Mouse (Mus musculus) thymus, postnatal 25 days (tissue): ENCODE measurements at regions not wholly inside any gene's neighbourhood (a gene's known extent, or its start where the extent isn't known, plus 50 kb on each side); places are given as distances from the start of the nearest gene placed in this dataset.
A peak's percentile ranks its signal among the peaks of the same experiment; 100 is the strongest.
"Not testable (repeated sequence)": the region's sequence is repeated elsewhere in the genome, so short reads cannot be mapped to it uniquely, and the experiment has no call there.

Experiments
- DNase-seq: peaks from one replicate; pipeline ENCODE4 v3.0.0; 2022

DNA sequence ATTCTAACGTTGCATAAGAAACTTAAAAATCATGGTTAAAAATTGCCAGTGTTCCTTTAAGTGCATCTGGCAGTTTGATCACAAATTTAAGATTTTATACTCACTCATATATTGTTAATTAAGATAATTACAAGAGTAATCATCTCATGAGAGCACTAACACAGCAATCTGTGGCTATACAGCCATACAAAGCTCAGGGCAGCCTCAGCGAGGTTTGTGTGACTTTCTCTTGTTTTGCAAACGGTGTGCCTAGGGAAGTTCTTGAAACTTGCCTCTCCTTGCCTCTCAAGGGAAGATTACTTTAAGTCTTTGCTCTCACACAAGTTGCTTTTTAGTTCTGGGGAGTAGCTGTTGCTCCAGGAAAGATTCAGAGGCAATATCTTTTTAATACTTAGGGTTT lies 58.1 kb upstream of the Slc1a4 start:
- DNase-seq, result no peak

DNA sequence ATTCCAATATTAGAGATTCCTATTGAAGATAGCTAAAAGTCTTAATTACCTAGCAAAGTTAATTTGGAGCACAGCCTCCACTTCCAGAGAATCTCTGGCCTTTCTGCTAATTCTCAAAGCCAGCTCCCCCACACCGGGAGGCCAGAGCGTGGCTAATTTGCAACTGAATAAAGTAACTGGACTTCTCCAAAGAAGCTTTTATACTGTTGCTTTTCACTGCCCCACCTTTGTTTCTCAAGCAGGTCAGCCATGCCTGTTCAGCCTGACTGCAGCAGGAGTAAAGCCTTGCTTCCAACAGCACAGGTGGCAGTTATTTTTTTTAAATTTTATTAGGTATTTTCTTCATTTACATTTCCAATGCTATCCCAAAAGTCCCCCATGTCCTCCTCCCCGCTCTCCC lies 60.8 kb upstream of the Slc1a4 start:
- DNase-seq, result not testable (repeated sequence)

DNA sequence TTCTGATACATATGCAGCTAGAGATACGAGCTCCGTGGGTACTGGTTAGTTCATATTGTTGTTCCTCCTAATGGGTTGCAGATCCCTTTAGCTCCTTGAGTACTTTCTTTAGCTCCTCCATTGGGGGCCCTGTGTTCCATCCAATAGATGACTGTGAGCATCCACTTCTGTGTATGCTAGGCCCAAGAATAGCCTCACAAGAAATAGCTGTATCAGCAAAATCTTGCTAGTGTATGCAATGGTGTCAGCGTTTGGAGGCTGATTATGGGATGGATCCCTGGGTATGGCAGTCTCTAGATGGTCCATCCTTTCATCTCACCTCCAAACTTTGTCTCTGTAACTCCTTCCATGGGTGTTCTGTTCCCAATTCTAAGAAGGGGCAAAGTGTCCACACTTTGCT lies 61.3 kb upstream of the Slc1a4 start:
- not testable (repeated sequence) for DNase-seq

DNA sequence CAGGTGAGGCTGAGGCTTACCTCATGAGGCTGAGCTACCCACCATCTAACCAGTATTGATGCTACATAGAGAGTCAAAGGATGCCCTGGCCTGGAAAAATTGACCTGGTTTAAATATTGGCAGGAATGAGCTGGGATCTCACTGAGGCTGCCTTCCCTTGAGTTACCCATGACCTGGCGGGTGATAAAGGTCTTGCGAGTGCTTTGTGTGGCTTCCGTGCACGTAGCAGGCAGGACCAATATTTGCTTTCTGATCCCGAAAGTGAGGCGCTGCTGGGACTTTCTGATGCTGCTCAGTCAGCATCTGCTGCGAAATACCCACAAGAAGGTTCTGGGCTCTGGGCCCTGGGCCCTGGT lies 63.3 kb upstream of the Slc1a4 start:
- DNase-seq, result no peak

DNA sequence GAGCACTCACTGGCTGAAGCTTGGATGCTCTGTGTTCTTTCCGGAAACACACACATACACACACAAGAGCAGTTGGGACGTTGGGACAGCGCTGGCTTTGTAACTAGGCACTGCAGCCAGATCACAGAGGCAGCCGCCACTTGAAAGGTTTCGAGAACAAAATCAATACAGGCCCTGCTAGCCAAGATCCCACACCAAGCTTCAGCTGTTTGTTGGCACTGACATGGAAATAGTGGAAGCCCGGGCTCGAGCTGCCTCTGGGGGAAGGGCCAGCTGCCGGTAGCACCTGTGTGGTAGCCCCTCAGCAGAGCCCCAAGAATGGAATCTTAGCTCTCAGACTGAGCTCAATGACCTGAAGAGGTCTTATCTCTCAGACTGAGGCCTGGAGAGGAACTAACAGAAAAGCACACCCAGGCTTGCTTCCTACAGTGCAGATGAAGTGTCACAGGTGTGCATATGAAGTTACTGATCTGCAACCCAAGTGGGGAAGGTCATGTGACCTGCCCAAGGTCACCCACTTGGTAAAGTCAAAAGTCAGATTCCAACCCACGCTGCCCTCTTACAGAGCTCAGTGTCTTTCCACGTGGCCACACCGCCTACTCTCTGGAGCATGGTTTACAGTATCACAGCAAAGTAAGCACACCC lies 63.8 kb upstream of the Slc1a4 start:
- no peak for DNase-seq

DNA sequence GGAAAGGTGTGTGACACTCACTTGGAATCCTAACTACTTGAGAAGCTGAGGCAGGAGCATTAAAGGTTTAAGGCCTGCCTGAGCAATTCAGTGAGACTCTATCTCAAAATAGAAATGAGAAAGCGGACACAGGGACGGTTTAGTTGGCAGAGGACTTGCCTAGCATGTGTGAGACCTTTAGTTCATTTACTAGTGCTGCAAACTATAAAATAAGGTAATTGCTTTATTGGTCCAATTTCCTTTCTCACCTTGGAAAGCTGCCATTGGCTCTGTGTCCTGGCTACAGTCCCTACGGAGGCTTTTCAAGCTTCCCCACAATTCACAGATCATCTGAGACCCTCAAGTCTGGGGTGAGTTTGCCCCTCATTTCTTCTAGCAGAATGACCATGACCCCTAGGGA lies 64.4 kb upstream of the Slc1a4 start:
- no peak for DNase-seq

DNA sequence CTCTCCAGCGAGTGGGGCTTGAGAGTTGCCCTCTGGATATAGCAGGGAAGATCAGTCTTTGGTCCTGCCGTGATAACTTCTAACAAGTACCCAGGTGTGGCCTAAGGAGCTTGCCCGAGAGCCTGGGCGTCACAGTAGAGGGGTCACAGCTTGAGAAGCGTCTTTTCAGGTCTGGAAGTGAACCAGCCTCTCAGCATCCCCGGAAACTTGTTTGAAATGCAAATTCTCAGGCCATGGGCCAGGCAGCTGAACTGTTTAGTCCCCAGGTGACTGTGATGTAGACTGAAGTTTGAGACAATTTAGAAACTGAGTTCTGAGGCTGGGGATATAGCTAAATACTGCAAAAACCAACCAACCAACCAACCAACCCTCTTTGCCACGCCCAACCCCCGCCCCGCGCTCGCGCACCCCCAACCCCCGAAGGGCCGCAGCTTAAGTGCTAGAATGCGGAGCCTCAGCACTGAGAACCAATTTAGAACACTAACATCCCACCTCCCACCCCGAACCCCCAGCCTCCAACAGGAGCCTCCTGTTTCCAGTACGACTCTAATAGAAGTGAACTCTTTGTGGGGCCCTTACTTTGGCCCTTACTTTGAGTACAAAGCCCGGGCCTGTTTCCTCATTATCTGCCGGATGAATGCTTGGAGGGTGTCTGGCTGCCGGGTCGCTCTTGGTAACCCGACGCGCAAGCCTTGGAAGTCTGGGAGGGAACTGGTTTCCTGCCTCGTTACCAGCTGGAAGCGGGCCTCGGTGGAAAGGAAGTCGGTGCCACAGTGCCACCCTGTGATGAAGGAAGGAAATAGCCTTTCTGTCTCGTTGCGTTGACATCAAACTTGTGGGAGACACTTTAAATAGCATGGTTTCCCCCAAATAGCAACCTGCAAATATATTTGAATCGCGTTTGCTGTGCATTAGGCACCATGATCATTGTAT lies 68.1 kb upstream of the Slc1a4 start:
- DNase-seq, result peak; percentile 59

DNA sequence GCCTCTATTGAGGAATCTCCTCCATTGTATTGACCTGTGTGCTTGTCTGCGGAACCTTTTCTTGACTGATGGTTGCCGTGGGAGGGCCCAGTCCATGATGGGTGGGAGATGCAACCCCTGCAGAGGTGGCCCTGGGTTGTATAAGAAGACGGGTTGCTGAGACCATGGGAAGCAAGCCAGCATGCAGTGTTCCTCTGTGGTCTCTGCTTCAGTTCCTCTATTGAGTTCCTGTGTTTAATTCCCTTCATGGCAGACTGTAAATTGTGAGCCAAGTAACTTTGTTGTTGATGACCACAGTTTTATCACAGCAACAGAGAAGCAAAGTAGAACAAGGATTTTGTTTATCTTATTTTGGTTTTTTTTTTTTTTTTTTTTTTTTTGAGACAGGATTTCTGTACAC lies 70.9 kb upstream of the Slc1a4 start:
- DNase-seq, result no peak

DNA sequence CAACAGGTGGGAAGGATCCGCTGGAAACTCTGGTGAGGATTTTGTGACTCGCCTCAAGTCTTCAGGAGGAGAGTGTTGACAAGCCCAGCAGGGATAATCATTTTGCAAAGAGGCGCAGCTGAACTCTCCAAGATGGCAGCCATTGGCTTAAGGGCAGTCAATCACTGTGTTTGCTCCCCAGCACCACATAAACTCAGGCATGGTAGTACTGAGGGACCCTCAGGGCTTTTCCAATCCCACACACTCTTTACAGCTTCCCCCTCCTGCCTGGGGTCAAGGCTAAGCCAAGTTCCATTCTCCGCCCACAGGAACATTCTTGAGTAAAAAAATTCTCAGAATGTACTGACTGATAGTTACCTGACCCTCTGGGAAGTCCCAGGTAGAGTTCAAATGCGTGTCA lies 72.0 kb upstream of the Slc1a4 start:
- no peak for DNase-seq

DNA sequence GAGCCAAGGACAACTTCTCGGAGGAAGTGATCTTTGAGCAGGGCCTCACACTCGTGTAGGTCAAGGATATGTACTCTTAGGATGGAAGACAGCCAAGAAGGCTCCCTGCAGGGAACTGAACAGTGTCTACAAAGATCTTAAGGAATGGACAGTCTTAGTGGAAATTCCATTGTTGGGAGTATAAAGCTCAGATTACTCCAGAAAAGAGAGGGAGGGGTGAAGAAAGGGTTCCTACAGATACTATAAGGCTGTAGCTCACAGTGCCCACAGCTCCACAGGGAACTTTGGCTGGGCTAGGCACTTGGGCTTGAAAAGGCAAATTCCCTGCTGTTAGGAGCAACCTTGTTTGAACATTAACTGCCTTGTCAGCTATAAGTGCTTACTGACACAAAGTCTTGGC lies 85.6 kb upstream of the Slc1a4 start:
- DNase-seq, result no peak

DNA sequence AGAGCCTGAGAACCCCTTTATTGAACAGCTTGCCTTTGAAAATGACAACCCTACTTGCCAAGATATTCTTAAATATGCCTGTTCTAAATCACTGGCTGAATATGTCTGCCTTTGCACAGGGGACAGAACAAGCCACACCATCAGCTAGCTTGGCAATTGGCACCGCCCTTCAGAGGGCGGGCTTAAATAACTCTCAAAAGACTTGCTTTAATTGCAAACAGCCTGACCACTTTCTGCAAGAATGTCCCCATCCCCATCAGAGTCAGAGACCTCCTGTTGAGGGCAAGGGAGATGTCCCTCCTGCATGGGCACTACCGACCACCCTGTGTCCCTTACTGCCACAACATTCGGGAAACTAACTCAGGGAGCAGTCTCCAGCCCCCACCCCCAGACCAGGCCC lies 88.4 kb upstream of the Slc1a4 start:
- DNase-seq, result no peak

DNA sequence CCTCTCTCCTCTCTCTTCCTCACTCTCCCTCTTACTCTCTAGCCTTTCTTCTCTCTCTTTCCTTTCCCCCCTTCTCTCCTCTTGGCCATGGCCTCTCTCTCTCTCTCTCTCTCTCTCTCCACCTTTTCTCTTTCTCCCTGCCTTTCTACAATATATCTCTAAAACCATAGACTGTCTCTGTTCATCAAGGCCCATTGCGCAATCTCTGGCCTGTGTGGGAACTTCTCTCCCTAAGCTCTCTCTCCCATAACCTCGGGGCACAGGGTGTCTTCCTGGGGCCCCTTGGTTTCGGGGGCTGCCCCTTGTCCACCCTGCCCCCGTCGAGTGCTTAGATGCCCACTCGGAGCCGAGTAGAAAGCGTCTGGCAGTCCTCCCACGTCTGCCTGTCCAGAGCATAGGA lies 103.5 kb upstream of the Slc1a4 start:
- DNase-seq, result no peak

DNA sequence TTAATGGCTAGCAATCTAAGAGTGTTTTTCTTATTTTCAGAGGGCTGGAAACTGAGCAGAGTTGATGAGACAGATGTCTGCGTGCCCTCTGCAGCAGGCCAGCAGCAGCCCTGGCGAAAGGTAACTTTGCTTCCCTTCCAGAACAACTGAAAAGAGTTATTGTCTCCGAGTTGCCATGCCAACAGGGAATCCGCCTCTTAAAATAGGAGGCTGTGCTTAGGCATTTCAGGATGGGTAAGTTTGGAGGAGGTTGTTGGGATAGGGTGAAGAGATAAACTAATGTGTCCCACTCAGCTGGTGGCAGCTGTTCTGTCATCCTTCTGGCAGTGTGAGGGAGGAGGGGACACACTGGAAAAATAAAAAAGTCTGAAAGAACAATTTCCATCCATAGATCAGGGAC lies 100.6 kb upstream of the Sertad2 start:
- DNase-seq, result no peak

DNA sequence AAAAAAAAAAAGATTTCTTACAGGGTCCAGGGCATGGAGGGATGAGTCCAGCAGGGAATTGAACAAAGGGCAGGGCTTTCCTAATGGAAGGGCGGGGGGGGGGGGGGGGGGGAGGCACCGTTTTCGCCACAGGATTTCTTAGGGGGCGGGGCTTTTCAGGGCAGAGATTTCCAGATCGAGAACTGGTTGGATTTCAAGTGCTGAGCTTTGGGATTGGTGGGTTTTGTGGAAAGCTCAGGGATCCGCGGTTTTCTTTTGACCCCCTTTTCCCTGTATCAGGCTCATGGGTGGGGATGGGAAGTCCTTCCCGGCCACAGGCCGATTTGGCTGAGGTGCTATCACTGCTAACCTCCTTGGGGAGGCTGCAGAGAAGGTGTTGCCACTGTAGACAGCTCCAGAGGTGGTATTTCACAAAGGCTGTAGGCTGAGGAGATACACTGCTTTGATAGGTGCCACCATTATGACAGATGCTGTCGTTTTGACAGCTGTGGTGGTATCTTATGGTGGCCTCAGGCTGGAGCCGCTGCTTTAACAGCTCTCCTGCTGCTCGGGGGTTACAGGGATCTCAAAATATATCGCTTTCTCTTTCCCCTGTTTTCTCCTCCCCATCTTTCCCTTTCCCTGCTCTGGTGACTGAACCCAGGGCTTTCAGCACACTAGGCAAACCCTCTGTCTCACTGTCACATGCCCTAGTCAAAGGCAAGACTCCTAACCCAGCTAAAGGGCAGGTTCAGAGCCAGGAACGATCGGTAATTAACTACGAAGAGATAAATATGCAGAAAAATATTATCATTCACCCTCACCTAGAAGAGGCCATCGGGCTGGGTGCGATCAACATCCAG lies 97.8 kb upstream of the Sertad2 start:
- DNase-seq, result no peak

DNA sequence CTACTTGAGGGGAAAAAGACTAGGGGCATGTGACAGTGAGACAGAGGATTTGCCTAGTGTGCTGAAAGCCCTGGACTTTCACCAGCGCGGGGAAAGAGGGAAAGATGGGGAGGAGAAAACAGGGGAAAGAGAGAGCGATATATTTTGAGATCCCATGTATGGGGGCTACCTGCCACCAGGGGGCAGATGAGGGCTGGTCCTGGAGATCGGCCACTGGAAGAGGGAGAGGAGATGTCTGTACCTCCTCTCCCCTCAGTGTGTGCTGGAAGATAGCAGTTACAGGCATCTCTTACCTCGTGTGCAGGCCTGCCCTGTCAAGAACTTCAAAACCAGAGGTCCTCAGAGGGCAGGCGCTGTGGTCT lies 97.2 kb upstream of the Sertad2 start:
- DNase-seq, result peak; percentile 73

DNA sequence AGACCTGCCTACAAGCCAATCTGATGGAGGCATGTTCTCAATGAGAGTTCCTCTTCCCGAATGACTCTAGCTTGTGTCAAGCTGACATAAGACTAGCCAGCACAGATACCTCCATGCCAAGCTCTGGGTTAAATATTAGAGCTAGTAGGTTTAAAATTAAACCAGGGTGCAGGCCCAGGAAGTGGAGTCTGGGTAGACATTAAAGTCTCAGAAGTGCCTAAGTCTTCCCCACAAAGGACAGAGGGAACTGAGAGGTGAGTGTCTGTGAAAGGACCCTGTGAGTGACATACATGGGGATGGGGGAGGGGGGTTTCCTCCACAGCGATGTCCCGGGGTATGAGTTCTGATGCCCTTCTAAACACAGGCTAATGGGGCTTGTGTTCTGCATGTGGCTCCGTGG lies 90.2 kb upstream of the Sertad2 start:
- no peak for DNase-seq

DNA sequence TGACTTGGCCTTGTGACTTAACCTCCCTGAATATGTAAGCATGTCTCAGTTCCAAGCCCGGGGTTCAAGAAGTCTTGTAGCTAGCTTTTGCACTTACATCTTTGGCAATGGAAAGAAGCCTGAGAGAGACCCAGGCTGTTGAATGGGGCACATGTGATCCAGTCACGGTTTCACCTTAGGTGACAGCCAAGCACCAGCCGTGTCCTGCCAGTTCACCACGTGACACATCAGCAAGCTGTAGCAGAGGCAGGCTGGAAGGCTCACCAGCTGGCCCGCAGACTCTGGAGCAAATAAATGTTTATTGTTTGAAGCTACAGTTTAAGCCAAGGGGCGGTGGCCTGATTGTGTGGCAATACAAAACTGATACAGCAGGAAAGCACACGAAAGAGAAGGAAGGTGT lies 89.3 kb upstream of the Sertad2 start:
- DNase-seq, result no peak

DNA sequence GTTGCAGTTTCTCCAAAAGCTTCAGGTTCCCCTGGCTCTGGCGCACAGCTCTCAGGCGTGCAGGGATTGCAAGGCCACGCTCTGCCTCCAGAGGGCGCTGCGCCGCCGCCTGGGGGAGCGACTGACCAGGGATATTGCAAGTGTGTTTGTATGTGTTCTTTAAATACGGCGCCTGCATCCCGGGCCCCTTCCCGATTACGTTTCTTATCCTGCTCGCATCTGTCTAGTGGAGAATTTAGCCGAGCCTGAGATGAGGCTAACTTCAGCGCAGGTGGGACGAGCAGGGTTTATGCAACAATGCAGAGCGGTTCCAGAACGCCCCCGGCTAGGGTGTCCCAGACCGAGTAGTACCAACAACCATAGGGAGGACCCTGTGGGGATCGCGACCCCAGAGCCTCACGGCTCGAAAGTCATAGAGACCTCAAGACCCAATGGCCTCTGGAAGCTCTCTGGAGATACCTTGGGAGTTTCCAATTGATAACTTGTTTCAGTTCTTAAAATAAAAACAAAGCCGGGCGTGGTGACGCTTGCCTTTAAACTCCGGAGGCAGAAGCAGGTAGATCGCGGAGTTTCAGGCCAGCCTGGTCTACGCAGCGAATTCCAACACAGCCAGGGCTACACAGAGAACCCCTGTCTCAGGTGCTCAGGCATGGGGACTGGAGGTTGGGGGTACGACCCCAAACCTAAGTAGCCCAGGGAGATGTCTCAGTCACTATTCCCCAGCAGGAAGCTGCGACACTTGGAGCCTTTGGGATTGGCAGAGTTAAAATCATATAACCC lies 87.8 kb upstream of the Sertad2 start:
- peak; percentile 87 for DNase-seq

DNA sequence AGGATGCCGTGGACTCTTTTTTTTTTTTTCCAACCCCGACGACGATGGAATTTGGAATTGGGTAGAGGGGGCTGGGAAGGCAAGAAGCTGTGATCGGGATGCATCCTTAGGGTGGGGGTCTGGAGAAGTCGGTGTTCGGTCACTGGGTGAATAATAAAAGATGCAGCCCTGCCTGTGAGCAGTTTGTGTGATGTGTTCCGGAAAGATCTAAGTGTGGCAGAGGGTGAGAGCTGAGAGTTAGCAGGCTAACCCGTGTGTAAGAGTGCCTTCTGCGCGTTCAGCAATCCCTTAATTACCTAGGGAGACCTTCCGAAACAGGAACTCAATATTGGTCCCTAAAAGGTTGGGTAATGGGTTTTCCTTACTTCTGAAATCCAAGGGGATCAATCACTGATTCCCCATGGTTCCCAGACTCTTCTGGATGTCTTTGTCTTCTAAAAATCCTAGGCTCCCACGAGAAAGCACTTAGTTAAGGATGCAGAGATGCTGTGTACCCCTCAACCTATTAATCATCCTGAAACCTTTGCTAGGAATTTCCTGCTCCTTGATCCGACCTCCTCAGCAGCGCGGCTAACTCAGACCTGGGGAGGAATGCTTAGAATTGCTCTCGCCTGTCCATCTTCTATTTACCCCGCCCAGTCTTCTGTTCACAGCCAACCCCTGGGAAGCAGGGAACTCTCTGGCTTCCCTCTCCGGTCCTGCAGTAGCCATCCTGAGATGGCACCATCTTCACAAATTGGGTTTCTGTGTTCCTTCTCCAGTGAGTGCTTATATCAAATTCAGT lies 87.0 kb upstream of the Sertad2 start:
- no peak for DNase-seq

DNA sequence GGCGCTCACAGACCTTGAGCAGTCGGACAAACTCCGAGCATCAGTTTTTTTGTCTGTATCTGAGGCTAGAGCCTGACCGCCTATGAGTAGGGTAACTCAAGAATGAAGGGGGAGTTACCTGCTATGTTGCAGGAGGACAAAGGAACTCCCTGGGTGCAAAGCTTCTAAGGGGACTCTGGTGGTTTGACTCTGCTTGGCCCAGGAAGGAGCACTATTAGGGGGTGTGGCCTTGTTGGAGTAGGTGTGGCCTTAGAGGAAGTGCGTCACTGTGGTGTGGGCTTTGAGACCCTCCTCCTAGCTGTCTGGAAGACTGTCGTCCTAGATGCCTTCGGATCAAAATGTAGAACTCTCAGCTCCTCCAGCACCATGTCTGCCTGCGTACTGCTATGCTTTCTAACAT lies 83.9 kb upstream of the Sertad2 start:
- no peak for DNase-seq

DNA sequence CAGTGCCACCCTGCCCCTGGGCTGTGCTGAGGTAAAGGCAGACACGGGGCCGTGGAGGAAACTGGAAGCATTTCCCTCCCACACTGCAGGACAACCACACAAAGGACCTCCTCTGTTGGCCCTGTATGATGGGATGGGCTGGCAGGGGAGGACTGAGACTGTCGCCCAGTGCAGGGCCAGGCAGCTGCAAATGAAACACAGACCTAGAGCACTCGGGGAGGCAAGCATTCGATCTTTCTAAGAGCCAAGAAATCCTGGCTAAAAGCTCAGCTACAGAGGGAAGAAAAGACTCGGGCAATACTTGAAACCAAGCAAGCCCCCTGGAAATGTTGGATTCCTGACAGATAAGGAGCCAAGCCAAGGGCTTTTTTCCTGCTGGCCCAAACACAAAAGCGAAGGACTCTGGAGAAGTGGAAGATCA lies 82.5 kb upstream of the Sertad2 start:
- no peak for DNase-seq

DNA sequence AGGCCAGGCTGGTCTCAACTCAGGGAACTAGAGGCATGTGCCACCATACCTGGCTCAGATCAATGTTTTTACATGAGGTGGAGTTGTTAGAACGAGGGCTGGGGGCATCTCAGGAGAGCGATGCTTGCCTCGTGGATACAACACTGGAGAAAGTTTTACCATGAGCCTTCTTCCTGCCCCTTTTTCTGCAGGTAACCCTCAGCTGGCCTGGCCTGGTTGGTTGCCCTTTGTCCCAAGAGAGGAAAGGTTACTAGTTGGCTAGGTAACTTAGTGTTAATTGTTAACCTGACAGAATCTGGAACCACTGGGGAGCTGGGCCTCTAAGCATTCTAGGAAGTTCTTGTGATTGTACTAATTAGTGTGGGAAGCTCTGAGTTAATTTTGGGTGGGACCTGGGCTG lies 81.0 kb upstream of the Sertad2 start:
- no peak for DNase-seq
